In genomic region chr5:31926551-31926950, GRCm38 (mm10) we compare ENCODE assay signal across 8 mouse cellular contexts.
A peak's percentile ranks its signal among the peaks of the same experiment; 100 is the strongest.
DNase-seq lines count a peak whose midpoint lies in the region; ATAC-seq and TF ChIP-seq lines count a peak whose summit lies in the region.

No protein-coding gene starts in this region.

- H3K4me1 ChIP-seq in testis, adult 2 months (ENCODE audit: control insufficient read depth, insufficient read depth, low read length), result no peaks in the 10 kb centered on the region
- H3K4me1 ChIP-seq in lung, embryonic 14.5 days (ENCODE audit: insufficient read depth), result 0 out of 2 replicates have a peak, but pooled peaks cover 2% of the 10 kb centered on the region

- H3K36me3 ChIP-seq in testis, adult 2 months (ENCODE audit: control insufficient read depth, insufficient read depth, low read length), result no peaks in the 10 kb centered on the region
- H3K36me3 ChIP-seq in lung, embryonic 14.5 days (ENCODE audit: insufficient read depth), result no peaks in the 10 kb centered on the region

- 88% methylated on average over 1 of the region's 1 CpGs for WGBS in lung, embryonic 14.5 days

- DNase-seq in gastrocnemius, postnatal 4 days (ENCODE audit: low spot score in 2 of 2), result peak; percentile 29 to 62
- DNase-seq in gastrocnemius, postnatal 25 days, result no peak
- no peak for DNase-seq in testis, postnatal 14 days (ENCODE audit: low spot score)
- peak; percentile 56 for DNase-seq in lung, embryonic 14.5 days
- DNase-seq in thymus, postnatal 36 days, result peak; percentile 68 to 70
- no peak for DNase-seq in layer of hippocampus, adult 8-10 months (ENCODE audit: low spot score in 2 of 2)

- TF ChIP-seq CTCF in testis, adult 2 months (IDR thresholded peaks at IDR 0.05; ENCODE audit: control insufficient read depth, insufficient read depth, insufficient replicate concordance, low read depth, low read length), result peak; percentile 36; the same call in 1 of the 2 replicates
- TF ChIP-seq CTCF in lung, embryonic 14.5 days (IDR thresholded peaks at IDR 0.05; ENCODE audit: low read depth), result peak; percentile 66

- no peaks in the 10 kb centered on the region for H3K27me3 ChIP-seq in testis, adult 2 months (ENCODE audit: control insufficient read depth, insufficient read depth, low read length)
- H3K27me3 ChIP-seq in lung, embryonic 14.5 days (ENCODE audit: insufficient read depth, low read length), result no peaks in the 10 kb centered on the region

- no peak overlapping the region for H3K9ac ChIP-seq in lung, embryonic 14.5 days

- H3K27ac ChIP-seq in testis, adult 2 months (ENCODE audit: control insufficient read depth, insufficient read depth, low read depth, low read length), result no peak overlapping the region
- H3K27ac ChIP-seq in lung, embryonic 14.5 days (ENCODE audit: low read depth), result no peak overlapping the region

- no peaks in the 10 kb centered on the region for H3K9me3 ChIP-seq in lung, embryonic 14.5 days (ENCODE audit: low read depth, low read length)

- ATAC-seq in lung, embryonic 14.5 days (ENCODE audit: insufficient read depth), result no peak
- no peak for ATAC-seq in frontal cortex, adult (ENCODE audit: low TSS enrichment)

- TF ChIP-seq POLR2A in testis, adult 2 months (IDR thresholded peaks at IDR 0.05; ENCODE audit: control insufficient read depth, low read depth, low read length), result no peak

- no peak overlapping the region for H3K4me3 ChIP-seq in testis, adult 2 months (ENCODE audit: control insufficient read depth, low read depth, low read length)
- no peak overlapping the region for H3K4me3 ChIP-seq in lung, embryonic 14.5 days (ENCODE audit: low read depth, low read length)

- no peak overlapping the region for H3K4me2 ChIP-seq in lung, embryonic 14.5 days

Comparison
In these comparisons a context has a peak if more than half of its experiments do, and no peak if none do; other contexts are left out.
1. DNase-seq: peak in gastrocnemius, postnatal 4 days (2 of 2), lung, embryonic 14.5 days (single experiment) and thymus, postnatal 36 days (2 of 2); none in gastrocnemius, postnatal 25 days (single experiment), testis, postnatal 14 days (single experiment) and layer of hippocampus, adult 8-10 months (0 of 2).